Mouse (Mus musculus) bone marrow macrophage, adult 2 months (primary cell): ENCODE data around the gene Gm8439.

Source experiments
- CTCF ChIP-seq: IDR thresholded peaks from 2 replicates; pipeline ENCODE4 v1.5.1; 2012; ENCODE audit warnings: low read depth, mild to moderate bottlenecking, low read length, moderate library complexity
- POLR2A ChIP-seq: IDR thresholded peaks from 2 replicates; pipeline ENCODE4 v1.6.1; 2012; ENCODE audit warnings: mild to moderate bottlenecking, low read depth, low read length, borderline replicate concordance

- TF ChIP-seq POLR2A (no peak), CTCF (no peak)
Measured at GRCm38 (mm10) chr4:120598922-120599321, 10.4 kb downstream of the Gm8439 start.
